ENCODE assay signal across 15 mouse cellular contexts in the genomic region with DNA sequence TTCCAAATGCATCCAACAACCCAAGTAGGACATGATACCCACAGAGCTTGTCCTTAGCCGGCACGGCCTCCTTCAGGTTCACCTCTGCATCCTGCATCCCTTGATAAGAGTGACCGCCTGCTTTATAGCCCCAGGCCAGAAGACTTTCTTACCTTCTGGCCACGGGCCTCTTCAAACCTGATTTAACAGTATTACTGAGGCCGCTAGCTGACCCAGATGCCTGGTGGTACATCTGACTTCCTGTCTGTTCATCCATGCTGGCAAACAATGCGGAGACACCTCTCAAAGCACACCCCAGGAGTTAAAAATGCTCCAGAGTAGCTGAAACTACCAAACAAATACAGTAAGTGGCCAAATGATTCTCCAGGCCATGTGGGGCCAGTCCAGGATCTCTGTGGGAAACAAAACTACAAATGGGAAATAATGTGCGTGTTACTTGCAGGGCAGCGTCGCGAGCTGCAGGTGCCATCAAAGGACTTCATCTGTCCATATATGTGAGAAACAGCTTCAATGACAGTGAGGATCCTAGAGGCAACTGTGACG. TPM values are rescaled to one million over a fixed set of nuclear protein-coding genes. Genes with fewer than 3 reads are reported as not detected.
"Had no signal": no experiment of that assay in that cellular context is flagged by ENCODE, and none has a peak within 500 bp of the region (broad histone marks: within the 10 kb centered on the region; RNA-seq: fewer than 3 reads in every experiment).

No protein-coding gene starts in this region.

- H3K9me3 ChIP-seq: liver, embryonic 13.5 days; lung, embryonic 15.5 days; neural tube, embryonic 12.5 days had no signal

- H3K27me3 ChIP-seq: lung, embryonic 15.5 days had no signal

- H3K36me3 ChIP-seq: liver, embryonic 13.5 days; lung, embryonic 15.5 days; neural tube, embryonic 12.5 days had no signal

- H3K4me2 ChIP-seq: liver, embryonic 13.5 days; lung, embryonic 15.5 days; neural tube, embryonic 12.5 days had no signal

- DNase-seq: kidney, adult 8-10 months; kidney, postnatal 25 days; liver; liver, embryonic 13.5 days; liver, postnatal 0 days; lung, postnatal 14 days; thymus, postnatal 4 days had no signal

- H3K9ac ChIP-seq: liver, embryonic 13.5 days; liver, postnatal 0 days; lung, embryonic 15.5 days; neural tube, embryonic 12.5 days had no signal

- H3K4me1 ChIP-seq: liver, embryonic 13.5 days; megakaryocyte, embryonic 14.5 days had no signal

- ATAC-seq: liver, postnatal 0 days had no signal

- H3K4me3 ChIP-seq: left cerebral cortex, adult 2 months; liver, embryonic 13.5 days; lung, embryonic 15.5 days; megakaryocyte, embryonic 14.5 days; neural tube, embryonic 12.5 days had no signal

- H3K27ac ChIP-seq: left cerebral cortex, adult 2 months; liver, embryonic 13.5 days; macrophage; neural tube, embryonic 12.5 days; stomach, postnatal 0 days had no signal

RNA-seq across cellular contexts. Expression of gene Mtcl1, which starts 38.6 kb away (rescaled TPM):
- total RNA-seq: monocyte, adult 5-6 weeks; neutrophil, adult 5-6 weeks had no signal
- polyA plus RNA-seq: macrophage had no signal
